In genomic region chr6:117256099-117256471, GRCm38 (mm10) we compare ENCODE assay signal across 24 mouse cellular contexts.
"Had no signal": no experiment of that assay in that cellular context is flagged by ENCODE, and none has a peak within 500 bp of the region (broad histone marks: within the 10 kb centered on the region; RNA-seq: fewer than 3 reads in every experiment).

No protein-coding gene starts in this region.

- DNase-seq: gastrocnemius, postnatal 14 days; gastrocnemius, postnatal 36 days; heart, adult 2 months; heart, postnatal 10 days; heart, postnatal 36 days; kidney, adult 11 months; kidney, adult 2 months; kidney, adult 9 months; kidney, postnatal 14 days; kidney, postnatal 36 days; layer of hippocampus, adult 9-11 months; layer of hippocampus, postnatal 36 days; left cerebral cortex, postnatal 4 days had no signal

- H3K4me3 ChIP-seq: heart, adult 2 months; heart, embryonic 12.5 days; hindbrain, embryonic 13.5 days; hindbrain, embryonic 15.5 days; kidney, embryonic 15.5 days; limb, embryonic 13.5 days; limb, embryonic 15.5 days; liver, embryonic 12.5 days had no signal

- H3K27me3 ChIP-seq: heart, embryonic 12.5 days; hindbrain, embryonic 13.5 days; hindbrain, embryonic 15.5 days; limb, embryonic 15.5 days; liver, embryonic 12.5 days had no signal

- H3K4me1 ChIP-seq: liver, embryonic 12.5 days had no signal

- H3K36me3 ChIP-seq: heart, embryonic 12.5 days; hindbrain, embryonic 13.5 days; hindbrain, embryonic 15.5 days; kidney, embryonic 15.5 days; limb, embryonic 13.5 days; limb, embryonic 15.5 days; liver, embryonic 12.5 days had no signal

- H3K9ac ChIP-seq: heart, embryonic 12.5 days; hindbrain, embryonic 13.5 days; hindbrain, embryonic 15.5 days; kidney, embryonic 15.5 days; limb, embryonic 13.5 days; limb, embryonic 15.5 days; liver, embryonic 12.5 days; liver, embryonic 14.5 days had no signal

- H3K27ac ChIP-seq: heart, adult 2 months; hindbrain, embryonic 13.5 days; hindbrain, embryonic 15.5 days; kidney, embryonic 15.5 days; kidney, postnatal 0 days; limb, embryonic 13.5 days; limb, embryonic 15.5 days; liver, embryonic 12.5 days; liver, embryonic 14.5 days had no signal

- H3K4me2 ChIP-seq: heart, embryonic 12.5 days; hindbrain, embryonic 13.5 days; hindbrain, embryonic 15.5 days; kidney, embryonic 15.5 days; limb, embryonic 13.5 days; limb, embryonic 15.5 days; liver, embryonic 12.5 days had no signal

- ATAC-seq: hindbrain, postnatal 0 days; intestine, embryonic 16.5 days; liver, embryonic 12.5 days had no signal

- H3K9me3 ChIP-seq: heart, embryonic 12.5 days; hindbrain, embryonic 13.5 days; hindbrain, embryonic 15.5 days; kidney, embryonic 15.5 days; limb, embryonic 13.5 days; limb, embryonic 15.5 days; liver, embryonic 12.5 days had no signal
